Mouse (Mus musculus) neural tube, embryonic 15.5 days (tissue): ENCODE data around the gene Myh9. TPM values are rescaled to one million over a fixed set of nuclear protein-coding genes. Genes with fewer than 3 reads are reported as not detected.

ENCODE experiments used
- ATAC-seq: fragments of 200-750 bp; cut with Nextera tagmentation; 2 replicates; pipeline ENCODE4 v1.8.0; 2017; ENCODE audit warnings: mild to moderate bottlenecking, moderate TSS enrichment, moderate library complexity; ENCODE audit not compliant: low FRiP score
- H3K27ac ChIP-seq: fragments of 300-500 bp; sonication (generic); replicated peaks from 2 replicates; pipeline ENCODE4 v1.5.1; 2015; ENCODE audit warnings: mild to moderate bottlenecking, inconsistent platforms
- H3K27me3 ChIP-seq: fragments of 300-500 bp; sonication (generic); replicated peaks from 2 replicates; pipeline ENCODE4 v1.6.1; 2015; ENCODE audit warnings: inconsistent platforms
- H3K36me3 ChIP-seq: fragments of 300-500 bp; sonication (generic); 2 replicates; pipeline ENCODE4 v1.6.1; 2015; ENCODE audit warnings: inconsistent platforms
- H3K4me1 ChIP-seq: fragments of 300-500 bp; sonication (generic); 2 replicates; pipeline ENCODE4 v1.6.1; 2015; ENCODE audit warnings: inconsistent platforms
- H3K4me2 ChIP-seq: fragments of 300-500 bp; sonication (generic); 2 replicates; pipeline ENCODE4 v1.6.1; 2015; ENCODE audit warnings: inconsistent platforms, mild to moderate bottlenecking, moderate library complexity
- H3K4me3 ChIP-seq: fragments of 300-500 bp; sonication (generic); replicated peaks from 2 replicates; pipeline ENCODE4 v1.5.1; 2015; ENCODE audit warnings: mild to moderate bottlenecking, inconsistent platforms
- H3K9ac ChIP-seq: fragments of 300-500 bp; sonication (generic); replicated peaks from 2 replicates; pipeline ENCODE4 v1.6.1; 2015; ENCODE audit warnings: mild to moderate bottlenecking, inconsistent platforms
- H3K9me3 ChIP-seq: fragments of 300-500 bp; sonication (generic); replicated peaks from 2 replicates; pipeline ENCODE4 v1.6.1; 2016; ENCODE audit warnings: inconsistent platforms
- WGBS: fragments of 180-500 bp; shearing (Covaris S2); methylation state at CpG from one replicate; pipeline ENCODE4 v1.1.7; 2015; ENCODE audit warnings: mixed read lengths; 5-methylcytosine and 5-hydroxymethylcytosine counted together
- polyA plus RNA-seq: library from polyadenylated mRNA; unstranded; fragments of >200 nt; fragmentation: Nextera tagmentation; extraction: Ambion mirVana; gene quantifications from 2 replicates; pipeline ENCODE4 v1.2.1, GENCODE M21; 2015

Gene Myh9
- polyA plus RNA-seq, 1 experiment from 2014 or later, result 9.6 TPM

GRCm38 (mm10) chr15:77800511-77800910 lies 41.5 kb downstream of the Myh9 start:
- no peak for ATAC-seq
- no peak overlapping the region for H3K4me3 ChIP-seq
- H3K9ac ChIP-seq, result no peak overlapping the region
- no peak overlapping the region for H3K4me2 ChIP-seq
- no peaks in the 10 kb centered on the region for H3K27me3 ChIP-seq
- H3K36me3 ChIP-seq, result peaks cover 13% of the 10 kb centered on the region
- no peaks in the 10 kb centered on the region for H3K9me3 ChIP-seq
- H3K27ac ChIP-seq, result no peak overlapping the region
- peaks cover 30% of the 10 kb centered on the region for H3K4me1 ChIP-seq

DNA sequence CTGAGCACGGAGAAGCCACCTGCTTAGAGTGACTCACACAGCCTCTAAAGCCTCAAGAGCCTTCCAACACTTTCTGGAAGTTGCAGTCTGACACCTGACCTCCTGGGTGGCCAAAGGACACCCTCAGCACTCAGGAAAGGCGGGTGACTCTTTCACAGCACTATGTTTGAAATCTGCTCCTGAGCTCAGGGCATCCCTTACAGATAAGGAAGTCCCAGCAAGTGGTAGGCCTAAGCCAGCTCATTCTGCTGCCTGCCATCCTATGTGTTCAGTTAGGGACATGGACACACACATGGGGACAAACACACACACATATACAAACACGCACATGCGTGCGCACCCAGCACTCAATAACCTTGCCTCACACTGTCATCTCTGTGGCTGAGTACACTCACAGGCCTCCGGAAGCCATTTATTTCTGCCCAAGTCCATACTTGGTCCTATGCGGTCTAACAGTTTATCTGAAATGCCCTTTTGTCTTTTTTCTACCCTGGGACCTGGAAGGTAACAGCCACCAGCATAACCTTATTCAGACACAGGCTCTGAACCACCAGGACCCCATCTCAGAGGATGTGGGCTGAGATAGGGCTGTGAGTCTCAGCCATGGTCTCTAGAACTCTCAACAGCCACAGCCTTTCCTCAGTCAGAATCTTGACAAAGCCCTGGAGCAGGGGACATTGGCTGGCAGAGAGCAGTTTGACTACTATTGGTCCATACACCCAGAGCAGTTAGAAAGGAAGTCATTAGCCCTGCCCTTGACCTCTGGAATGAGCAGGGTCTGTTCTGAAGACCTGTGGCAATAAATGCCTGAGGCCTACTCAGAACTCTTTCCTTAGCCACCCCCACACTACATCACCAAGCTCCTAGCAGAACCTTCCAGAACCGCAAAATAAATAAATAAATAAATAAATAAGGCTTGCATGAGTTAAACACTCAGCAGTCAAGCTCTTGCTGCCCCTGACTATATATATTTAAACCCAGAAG lies 42.2 kb downstream of the Myh9 start:
- H3K27ac ChIP-seq, result peak overlapping the region; percentile 72
- H3K4me1 ChIP-seq, result peaks cover 30% of the 10 kb centered on the region
- 89% methylated on average over 8 of the region's 8 CpGs for WGBS
- H3K9me3 ChIP-seq, result no peaks in the 10 kb centered on the region
- no peak for ATAC-seq
- no peak overlapping the region for H3K4me3 ChIP-seq
- no peak overlapping the region for H3K4me2 ChIP-seq
- H3K27me3 ChIP-seq, result no peaks in the 10 kb centered on the region
- peaks cover 17% of the 10 kb centered on the region for H3K36me3 ChIP-seq
- 0 out of 2 replicates have a peak overlapping the region, but pooled peaks have one; percentile 10 for H3K9ac ChIP-seq

DNA sequence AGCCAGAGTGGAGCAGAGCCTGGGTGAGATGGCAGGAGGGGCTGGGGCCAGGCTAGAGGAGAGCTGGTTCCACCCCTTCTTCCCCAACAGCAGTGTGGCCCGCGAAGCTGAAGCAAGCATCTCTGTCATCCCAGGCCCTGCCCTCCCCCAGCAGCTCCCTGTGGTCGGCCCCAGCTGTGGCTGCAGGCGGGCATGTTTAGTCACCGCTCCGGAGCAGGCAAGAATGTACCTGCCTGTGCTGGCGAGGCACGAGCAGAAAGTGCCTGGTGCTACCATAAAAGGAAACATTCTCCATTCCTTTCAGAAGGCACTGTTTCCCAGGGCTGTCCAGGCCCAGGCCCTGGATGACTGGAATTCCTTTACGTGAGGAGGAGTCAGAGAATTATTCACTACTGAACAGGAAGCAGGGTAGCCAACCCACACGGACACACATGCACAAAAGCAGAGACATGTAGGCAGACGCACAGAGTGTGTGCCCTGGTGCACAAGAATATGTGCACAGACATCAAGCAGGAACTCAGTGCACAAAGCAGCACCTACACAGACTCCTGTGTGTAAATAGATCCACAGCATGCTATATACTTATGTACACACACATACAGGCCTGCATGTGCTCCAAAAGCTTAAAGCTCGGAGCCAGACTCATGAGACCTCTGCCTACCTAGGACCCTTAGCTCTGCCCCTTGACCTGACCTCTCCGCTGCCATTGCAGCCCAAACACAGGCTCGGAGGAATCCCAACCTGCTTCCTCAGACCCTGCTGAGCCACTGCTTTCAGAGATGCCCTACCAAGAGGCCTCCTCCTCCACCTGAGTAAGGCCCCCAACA lies 43.1 kb downstream of the Myh9 start:
- peaks cover 34% of the 10 kb centered on the region for H3K4me1 ChIP-seq
- H3K4me3 ChIP-seq, result no peak overlapping the region
- 28% methylated on average over 14 of the region's 14 CpGs for WGBS
- no peak for ATAC-seq
- 0 out of 2 replicates have a peak overlapping the region, but pooled peaks have one; percentile 10 for H3K9ac ChIP-seq
- no peaks in the 10 kb centered on the region for H3K9me3 ChIP-seq
- H3K27me3 ChIP-seq, result no peaks in the 10 kb centered on the region
- H3K36me3 ChIP-seq, result peaks cover 17% of the 10 kb centered on the region
- no peak overlapping the region for H3K4me2 ChIP-seq
- peak overlapping the region; percentile 72 for H3K27ac ChIP-seq

- Histone ChIP-seq H3K36me3 (peaks cover 14% of the 10 kb centered on the region), H3K27ac (peak overlapping the region; percentile 72), H3K4me3 (no peak overlapping the region), H3K4me1 (peaks cover 40% of the 10 kb centered on the region), H3K27me3 (no peaks in the 10 kb centered on the region), H3K4me2 (no peak overlapping the region), H3K9ac (0 out of 2 replicates have a peak overlapping the region, but pooled peaks have one; percentile 10), H3K9me3 (no peaks in the 10 kb centered on the region)
- 84% methylated on average over 14 of the region's 14 CpGs for whole genome bisulfite sequencing
- no peak for ATAC-seq
These were observed 44.2 kb downstream of the Myh9 start for GRCm38 (mm10) chr15:77797609-77798411.

GRCm38 (mm10) chr15:77796409-77797035 lies 45.5 kb downstream of the Myh9 start:
- H3K27ac ChIP-seq, result no peak overlapping the region
- no peak overlapping the region for H3K4me2 ChIP-seq
- H3K9ac ChIP-seq, result no peak overlapping the region
- WGBS, result 96% methylated on average over 26 of the region's 26 CpGs
- no peak for ATAC-seq
- peaks cover 40% of the 10 kb centered on the region for H3K4me1 ChIP-seq
- no peaks in the 10 kb centered on the region for H3K27me3 ChIP-seq
- H3K4me3 ChIP-seq, result no peak overlapping the region
- peaks cover 8% of the 10 kb centered on the region for H3K36me3 ChIP-seq
- no peaks in the 10 kb centered on the region for H3K9me3 ChIP-seq

DNA sequence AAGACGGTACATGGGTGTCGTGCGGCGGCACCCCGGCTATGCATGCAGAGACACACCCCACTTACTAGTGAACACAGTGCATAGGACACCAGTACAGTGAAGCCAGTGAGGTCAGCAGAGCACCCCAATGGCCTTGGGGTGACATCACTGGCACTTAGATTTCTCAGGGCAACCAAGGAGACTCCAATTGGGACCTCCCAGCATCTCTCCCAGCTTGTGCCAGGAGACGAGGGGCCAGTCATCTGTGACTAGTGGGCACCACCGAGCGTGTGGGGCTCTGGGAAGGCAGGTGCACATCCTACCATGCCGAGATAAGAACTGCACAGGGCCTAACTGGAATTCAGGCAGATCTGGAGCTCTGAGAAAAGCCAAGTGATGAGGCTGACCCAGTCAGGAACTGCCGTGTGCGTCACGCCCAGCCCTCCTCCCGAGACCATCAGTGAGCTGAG lies 47.0 kb downstream of the Myh9 start:
- H3K9ac ChIP-seq, result no peak overlapping the region
- H3K4me1 ChIP-seq, result peaks cover 33% of the 10 kb centered on the region
- H3K27ac ChIP-seq, result no peak overlapping the region
- no peaks in the 10 kb centered on the region for H3K9me3 ChIP-seq
- H3K27me3 ChIP-seq, result no peaks in the 10 kb centered on the region
- WGBS, result 96% methylated on average over 13 of the region's 13 CpGs
- peaks cover 17% of the 10 kb centered on the region for H3K36me3 ChIP-seq
- no peak overlapping the region for H3K4me2 ChIP-seq
- no peak overlapping the region for H3K4me3 ChIP-seq
- ATAC-seq, result no peak

GRCm38 (mm10) chr15:77794138-77794907 lies 47.7 kb downstream of the Myh9 start:
- Histone ChIP-seq H3K9me3 (no peaks in the 10 kb centered on the region), H3K27me3 (no peaks in the 10 kb centered on the region), H3K4me1 (peaks cover 27% of the 10 kb centered on the region), H3K9ac (no peak overlapping the region), H3K4me3 (no peak overlapping the region), H3K4me2 (no peak overlapping the region), H3K36me3 (peaks cover 22% of the 10 kb centered on the region), H3K27ac (no peak overlapping the region)
- WGBS, result 91% methylated on average over 13 of the region's 13 CpGs
- no peak for ATAC-seq

DNA sequence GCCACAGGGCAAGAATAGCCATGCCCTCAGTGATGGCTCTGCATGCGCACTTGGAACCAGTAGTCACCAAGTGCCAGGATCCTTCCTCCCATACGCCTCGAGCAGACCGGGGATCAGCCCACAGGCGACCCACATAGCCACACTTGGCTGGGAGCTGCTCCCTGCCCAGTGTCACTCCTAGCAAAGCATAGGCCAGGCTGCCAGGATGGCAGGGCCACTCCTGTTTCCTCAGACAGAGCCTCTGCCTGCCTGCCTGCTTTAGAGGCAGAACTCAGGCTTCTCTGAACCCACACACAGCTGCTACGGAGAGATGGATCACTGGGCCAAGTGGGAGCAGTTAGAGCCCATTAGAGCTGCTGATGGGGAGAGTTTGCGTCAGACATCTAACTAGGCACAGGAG lies 48.4 kb downstream of the Myh9 start:
- Histone ChIP-seq H3K9ac (no peak overlapping the region), H3K27ac (peak overlapping the region; percentile 46; the same call in 1 of the 2 replicates), H3K4me1 (peaks cover 20% of the 10 kb centered on the region), H3K36me3 (peaks cover 24% of the 10 kb centered on the region), H3K27me3 (no peaks in the 10 kb centered on the region), H3K9me3 (no peaks in the 10 kb centered on the region), H3K4me2 (no peak overlapping the region), H3K4me3 (no peak overlapping the region)
- WGBS, result 83% methylated on average over 7 of the region's 7 CpGs
- no peak for ATAC-seq

GRCm38 (mm10) chr15:77793094-77793493 lies 48.9 kb downstream of the Myh9 start:
- Histone ChIP-seq H3K4me2 (no peak overlapping the region), H3K4me3 (no peak overlapping the region), H3K27ac (peak overlapping the region; percentile 46; the same call in 1 of the 2 replicates), H3K36me3 (peaks cover 28% of the 10 kb centered on the region), H3K27me3 (no peaks in the 10 kb centered on the region), H3K4me1 (peaks cover 15% of the 10 kb centered on the region), H3K9ac (no peak overlapping the region), H3K9me3 (no peaks in the 10 kb centered on the region)
- WGBS, result 80% methylated on average over 4 of the region's 4 CpGs
- no peak for ATAC-seq

GRCm38 (mm10) chr15:77792056-77792455 lies 49.9 kb downstream of the Myh9 start:
- H3K36me3 ChIP-seq, result peaks cover 37% of the 10 kb centered on the region

More at GRCm38 (mm10) chr15:77792056-77792455, 49.9 kb downstream of the Myh9 start:
- ATAC-seq, result no peak
- Histone ChIP-seq H3K4me3 (no peak overlapping the region), H3K27ac (no peak overlapping the region), H3K9ac (no peak overlapping the region), H3K27me3 (no peaks in the 10 kb centered on the region), H3K4me2 (no peak overlapping the region), H3K4me1 (peaks cover 10% of the 10 kb centered on the region), H3K9me3 (no peaks in the 10 kb centered on the region)
- 85% methylated on average over 9 of the region's 9 CpGs for WGBS
